Mouse (Mus musculus) limb, embryonic 12.5 days (tissue): ENCODE data around the gene Efemp1. TPM values are rescaled to one million over a fixed set of nuclear protein-coding genes. Genes with fewer than 3 reads are reported as not detected.

ENCODE experiments used
- ATAC-seq: fragments of 200-750 bp; cut with Nextera tagmentation; 2 replicates; pipeline ENCODE4 v1.8.0; 2017; ENCODE audit warnings: low read depth, moderate TSS enrichment; ENCODE audit not compliant: insufficient number of reproducible peaks, insufficient read depth, low FRiP score, low TSS enrichment
- H3K27ac ChIP-seq: fragments of 300-500 bp; sonication (generic); 2 replicates; pipeline ENCODE4 v1.5.1; 2016; ENCODE audit warnings: mild to moderate bottlenecking, moderate library complexity
- H3K27me3 ChIP-seq: fragments of 300-500 bp; sonication (generic); 2 replicates; pipeline ENCODE4 v1.6.1; 2016; ENCODE audit warnings: mild to moderate bottlenecking, moderate library complexity
- H3K36me3 ChIP-seq: fragments of 300-500 bp; sonication (generic); 2 replicates; pipeline ENCODE4 v1.6.1; 2016; ENCODE audit warnings: mild to moderate bottlenecking, moderate library complexity
- H3K4me1 ChIP-seq: fragments of 300-500 bp; sonication (generic); replicated peaks from 2 replicates; pipeline ENCODE4 v1.6.1; 2016
- H3K4me2 ChIP-seq: fragments of 300-500 bp; sonication (generic); 2 replicates; pipeline ENCODE4 v1.6.1; 2016; ENCODE audit warnings: mild to moderate bottlenecking, moderate library complexity
- H3K4me3 ChIP-seq: fragments of 300-500 bp; sonication (generic); replicated peaks from 2 replicates; pipeline ENCODE4 v1.5.1; 2016; ENCODE audit warnings: mild to moderate bottlenecking
- H3K9ac ChIP-seq: fragments of 300-500 bp; sonication (generic); replicated peaks from 2 replicates; pipeline ENCODE4 v1.6.1; 2016; ENCODE audit warnings: mild to moderate bottlenecking, moderate library complexity
- H3K9me3 ChIP-seq: fragments of 300-500 bp; sonication (generic); 2 replicates; pipeline ENCODE4 v1.6.1; 2016; ENCODE audit warnings: mild to moderate bottlenecking, moderate library complexity
- WGBS: fragments of 180-500 bp; shearing (Covaris S2); methylation state at CpG from one replicate; pipeline ENCODE4 v1.1.7; 2016; 5-methylcytosine and 5-hydroxymethylcytosine counted together
- polyA plus RNA-seq: library from polyadenylated mRNA; unstranded; fragments of >200 nt; fragmentation: Nextera tagmentation; extraction: Ambion mirVana; gene quantifications from 2 replicates; pipeline ENCODE4 v1.2.1, GENCODE M21; 2016

Gene Efemp1
- polyA plus RNA-seq, result 17.3 and 23.4 TPM in 2 replicates

DNA sequence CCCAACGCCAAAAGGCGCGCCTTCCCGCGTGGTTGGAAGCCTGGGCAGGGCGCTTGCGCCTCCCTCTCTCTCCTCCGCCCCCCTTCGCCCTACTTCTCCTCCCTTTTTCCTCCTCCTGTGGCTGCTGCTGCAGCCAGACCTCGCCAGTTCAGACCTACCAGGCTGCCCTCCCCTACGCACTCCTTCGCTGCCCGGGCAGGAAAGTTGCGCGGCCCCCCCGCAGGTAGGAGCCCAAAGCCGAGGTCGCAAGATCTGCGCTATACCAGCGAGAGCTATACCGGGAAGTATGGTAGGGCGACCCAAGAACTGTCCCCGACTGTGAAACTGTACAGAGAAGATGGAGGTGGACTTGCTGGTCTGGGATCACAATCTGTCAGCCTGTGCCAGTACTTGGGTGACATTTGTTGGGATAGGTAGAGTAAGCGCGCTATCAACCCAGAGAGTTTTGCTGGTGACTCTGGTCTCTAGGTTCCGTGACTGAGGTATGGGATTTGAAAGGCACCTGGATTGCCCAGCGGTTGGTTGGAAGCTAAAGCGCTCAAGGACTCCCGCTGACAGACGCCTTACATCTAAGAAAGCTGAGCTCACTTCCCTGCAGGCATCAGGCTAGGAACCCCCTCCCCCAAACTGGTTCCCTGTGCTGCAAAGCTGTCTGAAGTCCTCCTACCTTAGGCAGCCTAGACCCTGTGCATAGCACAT lies at the start of gene Efemp1:
Gene Efemp1, plus strand, starts transcription at position 103 of the 699 bp plus-strand sequence.
- H3K4me1 ChIP-seq, result peaks cover 14% of the 10 kb centered on the region; the same call in 1 of the 2 replicates
- peak within 1 kb of the TSS; percentile 56 for H3K4me3 ChIP-seq
- peak; percentile 86 for ATAC-seq
- peak within 1 kb of the TSS; percentile 63 for H3K9ac ChIP-seq
- WGBS, result under 1% methylated on average over 30 of the region's 30 CpGs
- H3K27me3 ChIP-seq, result peaks cover 12% of the 10 kb centered on the region
- H3K27ac ChIP-seq, result no peak within 1 kb of the TSS
- no peaks in the 10 kb centered on the region for H3K9me3 ChIP-seq
- no peaks in the 10 kb centered on the region for H3K36me3 ChIP-seq
- H3K4me2 ChIP-seq, result peak within 1 kb of the TSS; percentile 87

DNA sequence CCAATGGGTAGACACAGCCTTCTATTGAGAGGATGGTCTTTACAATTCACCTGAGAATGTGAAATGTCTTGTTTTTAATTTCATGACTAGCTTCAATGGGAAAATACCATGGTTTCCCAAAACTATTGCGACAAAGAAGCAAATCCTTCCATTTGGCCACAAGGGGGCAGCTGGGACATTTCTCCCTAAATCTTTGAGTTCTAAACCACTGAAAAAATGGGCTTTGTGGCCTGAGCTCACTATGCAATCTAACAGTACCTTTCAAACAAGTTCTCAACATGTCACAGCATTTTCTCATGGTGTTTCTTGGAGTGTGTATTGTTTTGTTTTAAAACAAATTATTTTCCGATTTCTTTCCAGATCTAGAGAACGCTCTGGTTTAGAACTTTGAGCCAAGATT lies 44.3 kb upstream of the Efemp1 start:
- no peak for ATAC-seq
- no peaks in the 10 kb centered on the region for H3K36me3 ChIP-seq
- no peak overlapping the region for H3K4me3 ChIP-seq
- H3K9ac ChIP-seq, result no peak overlapping the region
- H3K9me3 ChIP-seq, result no peaks in the 10 kb centered on the region
- H3K27ac ChIP-seq, result no peak overlapping the region
- H3K27me3 ChIP-seq, result no peaks in the 10 kb centered on the region
- no peak overlapping the region for H3K4me2 ChIP-seq
- WGBS, result 67% methylated on average over 3 of the region's 3 CpGs
- H3K4me1 ChIP-seq, result no peaks in the 10 kb centered on the region

GRCm38 (mm10) chr11:28811874-28812273 lies 41.1 kb upstream of the Efemp1 start:
- Histone ChIP-seq H3K4me1 (no peaks in the 10 kb centered on the region), H3K4me3 (no peak overlapping the region), H3K27ac (no peak overlapping the region), H3K36me3 (no peaks in the 10 kb centered on the region), H3K9ac (no peak overlapping the region), H3K4me2 (no peak overlapping the region), H3K27me3 (no peaks in the 10 kb centered on the region), H3K9me3 (no peaks in the 10 kb centered on the region)
- ATAC-seq, result no peak
- 80% methylated on average over 2 of the region's 2 CpGs for WGBS

DNA sequence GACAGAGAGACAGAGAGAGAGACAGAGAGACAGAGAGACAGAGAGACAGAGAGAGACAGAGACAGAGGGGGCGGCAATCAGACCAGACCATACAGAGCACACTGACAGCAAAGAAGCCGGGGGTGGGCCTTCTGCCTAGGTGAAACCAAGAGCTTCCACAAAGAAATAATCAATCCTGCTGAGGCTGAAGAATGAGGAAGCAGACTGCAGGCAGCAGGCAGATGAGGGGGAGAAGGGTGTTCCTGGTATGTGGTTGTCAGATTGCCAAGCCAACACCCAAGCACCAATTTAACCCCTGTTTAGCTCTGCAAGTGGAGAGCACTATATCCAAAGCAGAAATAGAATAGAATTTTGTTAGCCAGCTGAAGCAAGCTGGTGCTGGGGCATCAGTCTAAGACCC lies 40.4 kb upstream of the Efemp1 start:
- no peak overlapping the region for H3K27ac ChIP-seq
- no peak overlapping the region for H3K4me2 ChIP-seq
- 89% methylated on average over 2 of the region's 2 CpGs for WGBS
- H3K4me1 ChIP-seq, result no peaks in the 10 kb centered on the region
- H3K4me3 ChIP-seq, result no peak overlapping the region
- H3K9ac ChIP-seq, result no peak overlapping the region
- H3K27me3 ChIP-seq, result no peaks in the 10 kb centered on the region
- no peak for ATAC-seq
- H3K9me3 ChIP-seq, result no peaks in the 10 kb centered on the region
- H3K36me3 ChIP-seq, result no peaks in the 10 kb centered on the region

DNA sequence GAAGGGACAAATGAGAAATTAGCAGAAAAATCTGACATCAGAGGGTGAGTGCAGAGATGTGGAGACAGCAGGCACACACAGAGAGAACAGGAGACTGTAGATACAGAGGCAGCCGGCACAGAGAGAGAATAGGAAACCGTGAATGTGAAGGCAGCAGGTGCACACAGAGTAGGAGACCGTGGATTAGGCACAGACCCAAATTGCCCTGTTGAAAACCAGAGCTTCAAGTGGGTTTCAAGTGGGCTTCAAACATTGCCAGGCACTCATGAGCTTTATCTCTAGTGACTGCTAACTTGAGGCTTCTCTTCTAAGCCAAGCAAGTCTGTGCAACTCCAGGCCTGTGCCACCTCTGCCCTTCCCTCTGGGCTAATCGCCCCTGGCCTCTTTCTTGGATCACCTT lies 35.6 kb upstream of the Efemp1 start:
- H3K9ac ChIP-seq, result no peak overlapping the region
- H3K36me3 ChIP-seq, result no peaks in the 10 kb centered on the region
- WGBS, result 85% methylated on average over 4 of the region's 4 CpGs
- H3K4me1 ChIP-seq, result no peaks in the 10 kb centered on the region
- no peaks in the 10 kb centered on the region for H3K27me3 ChIP-seq
- no peaks in the 10 kb centered on the region for H3K9me3 ChIP-seq
- ATAC-seq, result no peak
- H3K27ac ChIP-seq, result no peak overlapping the region
- no peak overlapping the region for H3K4me3 ChIP-seq
- H3K4me2 ChIP-seq, result no peak overlapping the region

DNA sequence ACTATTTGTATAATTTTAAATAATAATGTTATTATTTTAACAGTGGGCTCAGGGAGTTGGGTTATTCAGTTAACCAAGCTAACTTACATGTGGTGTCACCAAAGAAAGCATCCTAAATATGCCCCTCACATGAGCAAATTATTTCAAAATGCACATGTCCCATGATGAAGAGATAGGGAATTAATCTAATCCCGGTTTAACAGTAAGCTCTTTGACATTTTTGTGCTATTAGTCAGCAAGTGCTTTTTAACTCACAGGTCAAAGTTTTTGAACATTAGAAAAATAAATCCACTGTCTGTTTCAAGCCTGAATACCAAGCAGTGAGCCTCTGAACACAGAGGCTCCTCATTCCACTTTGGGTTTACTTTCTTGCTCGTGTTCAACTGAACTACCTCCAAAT lies 26.1 kb upstream of the Efemp1 start:
- H3K36me3 ChIP-seq, result no peaks in the 10 kb centered on the region
- no peaks in the 10 kb centered on the region for H3K9me3 ChIP-seq
- WGBS, result 86% methylated on average over 2 of the region's 2 CpGs
- H3K4me3 ChIP-seq, result no peak overlapping the region
- no peak overlapping the region for H3K9ac ChIP-seq
- no peak overlapping the region for H3K4me2 ChIP-seq
- H3K27me3 ChIP-seq, result no peaks in the 10 kb centered on the region
- no peaks in the 10 kb centered on the region for H3K4me1 ChIP-seq
- no peak overlapping the region for H3K27ac ChIP-seq
- ATAC-seq, result no peak

- H3K4me2 ChIP-seq, result no peak overlapping the region
- no peaks in the 10 kb centered on the region for H3K27me3 ChIP-seq
- no peaks in the 10 kb centered on the region for H3K9me3 ChIP-seq
- WGBS, result 44% methylated on average over 3 of the region's 3 CpGs
- no peak for ATAC-seq
- no peaks in the 10 kb centered on the region for H3K36me3 ChIP-seq
- H3K9ac ChIP-seq, result no peak overlapping the region
- H3K27ac ChIP-seq, result peak overlapping the region; percentile 60; the same call in 1 of the 2 replicates
- H3K4me3 ChIP-seq, result no peak overlapping the region
- peaks cover 20% of the 10 kb centered on the region for H3K4me1 ChIP-seq
Observed at GRCm38 (mm10) chr11:28833809-28834208, 19.2 kb upstream of the Efemp1 start.

DNA sequence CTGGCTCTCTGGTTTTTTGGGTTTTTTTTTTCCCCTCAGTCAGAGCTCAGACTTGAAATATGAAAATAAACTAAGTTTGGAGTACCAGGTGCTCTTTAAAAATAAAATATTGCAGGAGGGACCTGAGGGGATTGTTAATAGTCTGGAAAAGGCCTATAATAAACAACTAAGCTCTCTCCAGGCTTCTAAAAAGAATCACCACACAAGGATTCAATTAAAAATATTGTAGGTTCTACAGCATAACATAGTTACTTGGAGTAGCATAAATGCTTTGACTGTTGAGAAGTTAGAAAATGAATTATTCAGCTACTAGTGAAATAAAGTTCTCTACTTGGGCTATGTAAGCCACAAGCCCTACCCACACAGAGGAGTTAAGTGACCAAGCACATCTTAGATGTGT lies 17.9 kb upstream of the Efemp1 start:
- ATAC-seq, result peak; percentile 86
- no peaks in the 10 kb centered on the region for H3K27me3 ChIP-seq
- H3K4me2 ChIP-seq, result no peak overlapping the region
- no peak overlapping the region for H3K27ac ChIP-seq
- no peak overlapping the region for H3K9ac ChIP-seq
- H3K36me3 ChIP-seq, result no peaks in the 10 kb centered on the region
- H3K4me1 ChIP-seq, result peaks cover 20% of the 10 kb centered on the region
- no peaks in the 10 kb centered on the region for H3K9me3 ChIP-seq
- no peak overlapping the region for H3K4me3 ChIP-seq

GRCm38 (mm10) chr11:28849841-28850240 lies 3.2 kb upstream of the Efemp1 start:
- H3K4me3 ChIP-seq, result no peak overlapping the region
- no peaks in the 10 kb centered on the region for H3K36me3 ChIP-seq
- H3K4me2 ChIP-seq, result no peak overlapping the region
- no peak for ATAC-seq
- H3K27me3 ChIP-seq, result peaks cover 12% of the 10 kb centered on the region
- H3K4me1 ChIP-seq, result peaks cover 14% of the 10 kb centered on the region; the same call in 1 of the 2 replicates
- H3K9ac ChIP-seq, result no peak overlapping the region
- H3K27ac ChIP-seq, result no peak overlapping the region
- H3K9me3 ChIP-seq, result no peaks in the 10 kb centered on the region

DNA sequence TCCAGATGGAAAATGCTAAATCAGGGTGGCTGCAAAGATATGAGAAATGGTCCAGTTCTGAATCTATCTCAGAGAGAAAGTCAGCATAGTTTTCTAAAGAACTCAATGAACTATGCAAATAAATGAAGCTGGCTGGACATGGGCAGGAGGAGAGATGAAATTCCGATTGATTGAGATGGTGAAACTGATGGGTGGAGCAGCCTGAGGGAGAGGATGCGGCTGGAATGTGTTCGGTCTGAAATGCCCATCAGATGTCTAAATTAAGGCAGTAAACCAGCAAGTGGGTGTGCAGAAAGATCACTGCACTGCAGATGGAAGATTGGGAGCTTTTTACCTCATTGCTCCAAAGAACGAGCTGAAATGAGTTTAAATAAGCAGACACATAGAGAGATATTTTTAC lies 1.4 kb upstream of the Efemp1 start:
- ATAC-seq, result no peak
- Histone ChIP-seq H3K27ac (no peak overlapping the region), H3K9me3 (no peaks in the 10 kb centered on the region), H3K4me2 (no peak overlapping the region), H3K4me3 (no peak overlapping the region), H3K36me3 (no peaks in the 10 kb centered on the region), H3K9ac (no peak overlapping the region), H3K4me1 (peaks cover 14% of the 10 kb centered on the region; the same call in 1 of the 2 replicates), H3K27me3 (peaks cover 12% of the 10 kb centered on the region)
- WGBS, result 56% methylated on average over 4 of the region's 4 CpGs

DNA sequence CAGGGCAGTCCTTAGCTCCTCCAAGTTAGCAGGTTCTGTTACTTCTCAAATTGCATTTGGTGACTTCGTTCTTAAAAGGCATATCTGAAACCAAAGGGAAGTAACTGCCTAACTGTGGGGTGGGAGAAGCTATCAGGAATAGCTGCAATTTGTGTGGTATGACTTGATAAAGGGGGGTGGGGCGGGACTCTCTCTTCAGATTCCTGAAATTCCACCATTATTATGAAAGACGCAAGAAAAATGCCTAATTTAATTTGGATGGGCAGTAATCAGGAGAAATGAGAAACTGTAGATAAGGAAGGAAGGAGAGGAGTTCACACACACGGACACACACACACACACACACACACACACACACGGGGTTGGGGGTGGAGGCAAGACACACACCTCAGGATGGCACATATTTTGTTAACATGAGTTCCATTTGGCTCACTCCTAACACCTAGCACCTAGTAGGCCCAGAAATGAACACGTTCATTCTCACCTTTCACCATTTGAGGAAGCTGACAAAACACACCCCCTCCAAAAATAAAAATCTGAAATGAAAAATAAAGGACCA lies 564 bp upstream of the Efemp1 start:
- Histone ChIP-seq H3K9ac (no peak overlapping the region), H3K36me3 (no peaks in the 10 kb centered on the region), H3K4me2 (peak overlapping the region; percentile 87), H3K4me1 (peaks cover 14% of the 10 kb centered on the region; the same call in 1 of the 2 replicates), H3K9me3 (no peaks in the 10 kb centered on the region), H3K27me3 (peaks cover 12% of the 10 kb centered on the region), H3K27ac (no peak overlapping the region), H3K4me3 (peak overlapping the region; percentile 56; the same call in 1 of the 2 replicates)
- WGBS, result 22% methylated on average over 6 of the region's 6 CpGs
- ATAC-seq, result no peak

- H3K27ac ChIP-seq, result no peak overlapping the region
- peaks cover 4% of the 10 kb centered on the region; the same call in 1 of the 2 replicates for H3K36me3 ChIP-seq
- ATAC-seq, result no peak
- no peak overlapping the region for H3K9ac ChIP-seq
- H3K4me3 ChIP-seq, result no peak overlapping the region
- no peaks in the 10 kb centered on the region for H3K27me3 ChIP-seq
- H3K9me3 ChIP-seq, result peaks cover 4% of the 10 kb centered on the region; the same call in 1 of the 2 replicates
- H3K4me1 ChIP-seq, result no peaks in the 10 kb centered on the region
- no peak overlapping the region for H3K4me2 ChIP-seq
Observed at GRCm38 (mm10) chr11:28859125-28859524, 6.1 kb downstream of the Efemp1 start.
